Mouse (Mus musculus): ENCODE measurements around the gene Sept8.

The Sept8 gene

DNA sequence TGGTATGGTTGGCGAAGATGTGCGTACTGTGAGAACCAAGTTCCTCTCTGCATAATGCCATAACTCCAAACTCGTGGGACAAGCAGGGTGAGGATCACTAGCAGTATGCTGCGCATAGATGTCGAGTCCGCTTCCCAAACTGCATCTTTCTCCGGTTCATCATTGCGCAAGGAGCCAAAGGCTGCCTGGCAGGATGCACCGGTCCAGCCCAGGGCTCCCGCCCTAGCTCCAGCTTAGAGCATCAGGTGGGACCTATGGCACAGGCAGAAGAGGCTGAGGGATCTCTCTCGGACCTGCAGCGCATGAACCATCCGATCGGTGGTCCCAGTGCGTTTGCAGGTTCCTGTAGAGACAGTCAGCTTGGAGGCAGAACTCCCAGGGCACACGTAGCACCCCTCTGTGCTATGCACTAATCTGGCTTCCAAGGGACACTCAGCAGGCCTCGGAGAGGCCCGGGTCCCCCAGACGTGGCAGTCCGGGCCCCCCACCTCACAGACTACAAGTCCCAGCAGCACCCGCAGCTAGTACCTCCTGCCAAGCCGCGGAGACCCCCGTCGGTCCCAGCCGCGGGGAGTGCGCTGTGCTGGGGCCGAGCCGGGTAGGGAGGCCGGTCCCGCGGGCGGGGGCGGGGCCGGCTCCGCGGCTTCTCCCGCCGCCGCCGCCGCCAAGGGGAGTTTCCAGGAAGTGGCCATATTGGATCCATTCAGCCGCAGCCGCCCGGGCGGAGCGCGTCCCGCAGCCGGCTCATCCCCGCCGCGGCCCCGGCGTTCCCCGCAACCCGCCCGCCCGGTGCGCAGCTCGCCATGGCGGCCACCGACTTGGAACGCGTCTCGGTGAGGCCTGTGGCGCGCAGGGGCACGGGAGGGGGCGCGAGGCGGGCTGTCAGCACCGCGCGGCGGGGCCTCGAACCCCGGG, at the start of gene Sept8:
TSS of gene Sept8 (plus strand) at position 51 of the 915 bp plus-strand sequence.
- peak; percentile 73 for DNase-seq

DNA sequence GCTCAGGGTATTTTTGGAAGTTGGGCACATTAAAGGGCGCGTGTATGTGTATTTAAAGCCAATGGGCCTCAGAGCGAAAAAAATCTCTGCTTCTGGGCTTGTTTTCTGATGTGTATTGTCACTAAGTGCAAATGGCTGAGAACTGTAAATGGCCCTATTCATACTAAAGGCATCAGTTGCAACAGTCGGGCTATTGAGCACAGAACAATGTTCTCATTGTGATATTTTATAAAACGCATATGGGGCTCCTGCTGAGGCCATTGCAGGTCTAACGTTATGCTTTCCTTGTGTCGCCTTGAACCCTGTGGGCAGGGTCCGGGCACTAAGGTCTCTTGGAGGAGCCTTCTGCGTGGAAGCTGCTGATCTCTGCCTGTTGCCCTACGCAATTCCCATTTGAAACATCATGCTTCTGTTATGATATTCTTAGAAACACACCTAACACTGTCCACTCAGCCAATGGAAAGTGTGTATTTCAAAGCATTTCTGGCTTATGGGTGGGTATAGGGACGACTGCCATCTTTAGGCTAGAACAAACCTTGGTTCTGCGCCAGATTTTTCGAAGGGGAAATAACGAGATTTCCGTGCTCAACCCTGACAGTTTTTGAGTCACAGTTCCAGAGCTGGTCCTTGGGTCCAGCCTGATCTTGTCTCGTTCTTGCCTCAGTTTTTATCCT, 49.6 kb upstream of the Sept8 start:
- DNase-seq, result no peak

DNA sequence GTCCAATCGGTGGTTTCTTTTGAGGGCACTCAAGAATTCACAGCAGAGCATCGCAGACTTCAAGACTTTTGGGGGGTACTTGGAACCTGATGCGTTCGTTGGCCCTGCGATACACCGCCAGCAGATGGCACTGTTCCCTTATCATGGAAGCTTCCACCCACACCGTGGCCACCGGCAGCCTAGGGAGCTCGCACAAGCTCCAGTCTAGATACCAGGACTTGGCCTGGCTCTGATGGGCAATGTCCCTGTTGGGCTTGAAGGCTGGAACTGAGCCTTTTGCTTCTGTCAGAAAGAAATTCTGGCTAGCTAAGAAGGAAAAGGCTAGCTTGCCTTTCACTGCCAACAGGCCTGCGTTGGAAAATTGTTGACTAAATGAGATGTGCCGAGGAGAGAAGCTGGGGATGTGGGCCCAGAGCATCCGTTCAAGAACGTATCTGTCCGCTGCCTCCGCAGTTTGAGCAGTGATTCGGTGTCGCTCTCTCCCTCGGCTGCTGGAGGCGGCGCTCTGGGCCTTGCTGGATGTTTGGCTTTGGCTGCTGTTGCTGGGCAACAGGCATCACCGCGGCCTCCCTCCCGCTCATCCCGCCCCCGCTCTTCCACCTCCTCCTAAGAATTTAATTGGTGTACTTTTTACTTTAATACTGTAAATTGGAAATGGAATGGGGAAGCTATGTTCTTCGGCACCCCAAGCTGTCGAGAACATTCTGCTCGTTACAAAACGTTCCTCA, 48.9 kb upstream of the Sept8 start, which contains the start of gene Gm9837:
TSS of gene Gm9837 (minus strand) at position 512 of the 728 bp plus-strand sequence.
- DNase-seq, result peak; percentile 92

- DNase-seq, result no peak
Observed at GRCm38 (mm10) chr11:53472709-53473108, 46.3 kb upstream of the Sept8 start.

DNA sequence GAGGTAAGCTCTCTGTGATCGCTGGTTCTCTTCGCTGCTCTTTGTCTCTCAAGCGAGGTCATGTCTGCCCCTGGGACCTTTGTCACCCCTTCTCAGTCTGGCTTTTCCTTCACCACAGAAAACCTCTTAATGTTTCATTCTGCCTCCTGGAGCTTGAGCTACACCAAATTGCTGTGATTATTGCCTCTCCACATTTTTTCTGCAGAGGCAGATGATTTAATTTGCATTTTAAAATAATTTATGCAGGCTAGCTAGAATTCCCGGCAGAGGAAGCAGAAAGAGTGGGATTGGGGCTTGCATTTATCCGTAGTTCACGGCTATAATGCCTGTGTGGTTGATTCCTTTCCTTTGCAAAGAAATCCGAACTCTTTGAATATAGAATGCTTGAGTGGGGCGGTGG, 43.4 kb upstream of the Sept8 start:
- DNase-seq, result no peak

GRCm38 (mm10) chr11:53477833-53478232, 41.2 kb upstream of the Sept8 start:
- DNase-seq, result no peak

- peak; percentile 54 for DNase-seq
Observed at GRCm38 (mm10) chr11:53478383-53479170, 40.5 kb upstream of the Sept8 start.

DNA sequence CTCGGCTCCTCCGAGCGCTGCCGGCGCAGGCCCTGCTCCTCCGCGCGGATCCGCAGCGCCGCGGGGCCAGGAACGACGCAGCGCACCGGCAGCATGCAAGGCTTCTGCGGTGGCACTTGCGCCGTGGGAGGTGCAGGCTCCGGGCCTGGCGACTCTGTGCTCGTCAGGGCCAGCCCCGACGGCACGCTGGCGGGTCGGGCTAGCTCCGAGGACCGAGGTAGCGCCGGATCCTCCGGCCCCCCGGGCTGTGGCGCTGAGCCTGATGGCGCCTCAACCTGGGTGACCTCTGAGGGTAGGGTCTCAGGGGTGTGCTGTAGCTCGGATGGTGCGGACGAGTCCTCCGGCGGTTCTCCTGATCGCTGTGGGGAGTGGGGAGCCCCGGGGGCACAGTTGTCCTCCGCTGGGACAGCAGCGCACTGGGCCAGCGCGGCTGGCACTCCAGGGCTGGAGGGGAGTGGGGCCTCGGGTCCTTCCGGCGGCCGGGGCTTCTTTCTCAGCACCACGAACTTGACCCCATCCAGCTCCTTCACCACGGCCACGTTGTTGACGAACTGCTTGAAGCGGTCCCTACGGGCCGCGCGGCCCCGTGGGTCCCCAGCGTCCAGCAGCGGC, 39.8 kb upstream of the Sept8 start:
- peak; percentile 50 for DNase-seq

DNA sequence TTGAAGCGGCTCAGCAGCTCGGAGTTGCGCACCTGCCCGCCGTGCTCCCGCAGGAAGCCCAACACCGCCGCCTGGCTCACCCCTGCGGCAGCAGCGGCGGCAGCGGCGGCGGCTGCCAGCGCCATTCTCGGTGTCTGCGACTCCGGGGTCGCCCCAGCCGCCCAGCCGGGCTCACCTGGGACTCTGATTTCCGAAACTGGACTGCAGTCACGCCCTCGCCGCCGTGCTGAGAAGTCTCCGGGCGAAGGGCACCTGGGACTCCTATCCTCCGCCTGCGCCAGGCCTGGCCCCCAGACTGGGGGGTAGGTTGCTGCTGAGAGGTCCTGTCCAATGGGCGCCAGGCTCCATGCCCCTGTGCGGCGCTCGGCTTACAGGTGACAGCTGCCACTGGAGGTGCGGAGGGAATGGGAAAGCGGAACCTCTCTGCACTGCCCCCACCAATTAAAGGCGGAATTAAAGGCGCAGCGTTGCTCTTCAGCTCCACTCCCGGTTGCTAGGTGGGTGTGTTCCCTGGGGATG, 39.2 kb upstream of the Sept8 start, which contains the start of the genes Gm9945 and Sowaha:
TSS of gene Gm9945 (plus strand) at position 384 of the 519 bp plus-strand sequence.
TSS of gene Sowaha (minus strand) at position 492 of the 519 bp plus-strand sequence.
- DNase-seq, result peak; percentile 82

GRCm38 (mm10) chr11:53481088-53481730, 37.8 kb upstream of the Sept8 start:
- DNase-seq, result no peak

DNA sequence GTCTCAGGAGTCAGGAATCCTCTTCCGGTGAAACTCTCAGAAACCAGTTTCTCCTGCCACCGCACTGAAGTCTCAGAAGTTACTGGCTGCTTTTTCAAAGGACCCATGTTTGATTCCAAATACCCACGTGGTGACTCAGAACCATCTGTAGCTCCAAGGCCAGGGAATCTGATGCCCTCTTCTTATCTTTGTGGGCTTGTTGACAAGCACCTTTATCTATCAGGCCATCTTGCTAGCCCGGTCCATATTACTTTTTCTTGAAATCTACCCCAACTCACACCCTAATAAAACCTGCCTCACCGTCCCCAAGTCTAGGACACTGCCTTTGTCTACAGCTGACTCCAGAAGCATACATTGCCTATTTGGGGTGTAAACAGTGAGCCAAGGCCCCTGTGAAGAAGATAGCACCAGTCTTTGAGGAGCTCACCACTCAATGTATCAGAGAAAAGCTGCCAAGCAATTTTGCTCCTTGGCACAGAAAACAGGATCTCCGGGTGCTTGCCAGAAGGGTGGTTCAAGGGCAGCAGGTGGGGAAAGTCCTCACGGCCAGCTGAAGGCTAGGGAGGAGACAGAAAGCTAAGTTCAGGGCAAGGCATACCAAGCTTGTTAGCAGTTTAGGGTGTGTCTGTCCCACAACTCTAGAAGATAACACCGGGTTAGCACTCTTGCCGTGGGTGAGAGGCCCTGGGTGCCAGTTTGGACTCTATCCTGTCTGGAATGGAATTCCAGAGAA, 35.7 kb upstream of the Sept8 start:
- peak; percentile 59 for DNase-seq

GRCm38 (mm10) chr11:53485719-53486118, 33.3 kb upstream of the Sept8 start:
- DNase-seq, result no peak

DNA sequence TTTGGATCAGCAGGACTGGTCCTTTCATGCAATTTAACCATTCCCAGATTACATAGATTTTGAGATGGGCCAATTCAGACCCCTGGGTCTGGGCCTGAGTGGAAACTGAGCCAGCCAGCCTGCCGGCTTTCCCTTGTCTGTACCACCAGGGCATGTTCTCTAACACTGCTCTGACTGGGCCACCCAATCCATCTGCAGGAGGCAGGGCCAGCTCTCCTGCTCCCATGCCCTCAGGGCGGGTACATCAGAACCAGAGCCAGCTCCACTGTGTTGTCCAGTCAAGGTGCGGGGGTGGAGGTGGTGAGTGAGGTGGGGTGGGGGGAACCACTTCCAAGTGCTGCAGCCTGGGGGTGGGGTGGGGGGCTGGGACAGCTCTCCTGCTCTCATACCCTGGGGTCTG, 32.7 kb upstream of the Sept8 start:
- DNase-seq, result no peak

GRCm38 (mm10) chr11:53486822-53487594, 32.0 kb upstream of the Sept8 start:
- DNase-seq, result peak; percentile 83

DNA sequence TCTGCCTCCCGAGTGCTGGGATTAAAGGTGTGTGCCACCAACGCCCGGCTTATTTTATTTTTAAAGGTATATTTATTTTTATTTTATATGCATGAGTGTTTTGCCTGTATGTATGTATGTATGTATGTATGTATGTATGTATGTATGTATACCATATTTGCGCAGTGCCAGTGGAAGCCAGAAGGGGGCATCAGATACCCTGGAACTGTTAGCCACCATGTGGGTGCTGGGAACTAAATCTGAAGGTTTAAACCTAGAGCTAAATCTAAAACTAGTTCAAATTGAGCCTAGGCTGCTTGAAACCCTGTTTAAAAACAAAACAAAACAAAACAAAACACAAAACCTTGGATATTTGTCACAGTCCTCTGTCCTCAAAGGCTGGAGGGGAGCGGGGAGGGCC, 30.1 kb upstream of the Sept8 start:
- no peak for DNase-seq

- no peak for DNase-seq
Observed at GRCm38 (mm10) chr11:53489421-53489820, 29.6 kb upstream of the Sept8 start.

DNA sequence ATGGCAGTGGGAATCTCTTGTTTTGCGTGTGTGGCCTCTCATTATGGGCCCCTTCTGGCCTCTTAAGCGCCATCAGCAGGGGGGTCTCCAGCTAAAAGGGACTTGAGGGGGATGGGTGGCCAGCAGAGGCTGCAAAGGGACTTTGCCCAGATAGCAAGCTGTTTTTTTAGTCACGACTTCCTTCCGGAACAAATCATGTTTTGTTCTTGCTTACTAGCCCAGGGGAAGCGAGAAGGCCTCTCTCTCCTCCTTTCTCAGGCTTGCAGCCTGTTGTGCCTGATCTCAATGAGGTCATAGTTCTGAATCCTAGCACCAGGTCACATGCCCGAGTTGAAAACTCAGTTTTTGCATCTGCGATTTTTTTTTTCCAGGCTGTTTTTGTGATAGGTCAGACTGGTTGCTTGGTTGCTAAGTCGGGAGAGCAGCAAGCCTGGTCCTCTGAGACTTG, 27.1 kb upstream of the Sept8 start:
- no peak for DNase-seq

GRCm38 (mm10) chr11:53493243-53493955, 25.7 kb upstream of the Sept8 start:
- no peak for DNase-seq

GRCm38 (mm10) chr11:53495417-53495816, 23.6 kb upstream of the Sept8 start:
- DNase-seq, result no peak

Data from cerebellum, adult 11 months (tissue).